Mouse (Mus musculus) heart, adult 11 months (tissue): ENCODE results near the gene Gpr152.
"Not testable (repeated sequence)": the region's sequence is repeated elsewhere in the genome, so short reads cannot be mapped to it uniquely, and the experiment has no call there.

Source experiments
- DNase-seq: peaks from one replicate; pipeline ENCODE4 v3.0.0; 2022

Gpr152 gene

DNA sequence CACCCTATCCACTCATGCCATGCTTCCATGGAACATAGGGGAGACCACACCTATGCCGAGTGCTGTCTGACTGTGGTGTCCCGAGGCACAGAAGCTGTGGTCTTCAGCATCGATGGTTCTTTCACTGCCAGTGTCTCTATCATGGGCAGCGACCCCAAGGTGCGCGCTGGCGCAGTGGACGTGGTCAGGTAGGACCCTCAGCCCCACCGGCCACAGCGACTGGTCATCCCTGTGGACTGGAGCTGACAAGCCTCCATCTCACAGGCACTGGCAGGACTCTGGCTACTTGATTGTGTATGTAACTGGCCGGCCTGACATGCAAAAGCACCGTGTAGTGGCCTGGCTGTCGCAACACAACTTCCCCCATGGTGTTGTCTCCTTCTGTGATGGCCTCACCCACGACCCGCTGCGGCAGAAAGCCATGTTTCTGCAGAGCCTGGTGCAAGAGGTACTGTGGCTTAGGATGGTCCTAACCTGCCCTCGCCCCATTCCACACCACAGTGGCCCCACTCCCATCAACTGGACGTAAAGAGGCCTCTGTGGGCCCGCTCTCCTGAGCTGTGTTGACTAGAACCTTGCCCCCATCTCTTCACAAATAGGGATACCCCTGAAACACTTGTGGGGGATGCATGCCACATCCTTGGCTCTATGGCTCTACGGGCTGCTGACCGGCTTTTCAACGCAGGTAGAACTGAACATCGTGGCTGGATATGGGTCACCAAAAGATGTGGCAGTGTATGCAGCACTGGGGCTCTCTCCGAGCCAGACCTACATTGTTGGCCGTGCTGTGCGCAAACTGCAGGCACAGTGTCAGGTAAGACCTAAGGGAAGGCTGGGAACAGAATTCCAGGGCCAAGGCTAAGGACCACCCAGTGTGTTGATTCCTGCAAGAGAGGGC is 27.3 kb upstream of the Gpr152 start:
- peak; percentile 93 for DNase-seq

DNA sequence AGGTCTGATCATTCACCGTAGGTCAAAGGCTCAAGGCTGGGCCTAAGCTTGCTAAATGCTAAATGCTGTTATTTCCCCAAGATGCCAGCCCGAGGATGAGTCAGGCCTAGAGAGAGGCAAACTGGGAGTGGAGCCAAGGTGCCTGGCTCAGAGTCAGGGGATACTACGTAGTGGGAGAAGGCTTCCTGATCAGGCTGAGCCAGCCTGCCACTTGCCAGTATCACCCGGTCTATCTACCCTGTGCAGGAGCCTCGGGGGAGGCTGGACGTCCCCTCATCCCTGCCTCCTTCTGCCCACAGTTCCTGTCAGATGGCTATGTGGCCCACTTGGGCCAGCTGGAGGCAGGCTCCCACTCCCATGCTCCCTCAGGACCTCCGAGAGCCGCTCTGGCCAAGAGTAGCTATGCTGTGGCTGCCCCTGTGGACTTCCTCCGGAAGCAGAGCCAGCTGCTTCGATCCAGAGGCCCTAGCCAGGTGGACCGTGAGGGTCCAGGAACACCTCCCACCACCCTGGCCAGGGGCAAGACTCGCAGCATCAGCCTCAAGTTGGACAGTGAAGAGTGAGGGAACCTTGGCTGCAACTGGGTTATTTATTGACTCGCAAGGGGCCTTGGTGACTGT is 26.3 kb upstream of the Gpr152 start:
- peak; percentile 98 for DNase-seq

DNA sequence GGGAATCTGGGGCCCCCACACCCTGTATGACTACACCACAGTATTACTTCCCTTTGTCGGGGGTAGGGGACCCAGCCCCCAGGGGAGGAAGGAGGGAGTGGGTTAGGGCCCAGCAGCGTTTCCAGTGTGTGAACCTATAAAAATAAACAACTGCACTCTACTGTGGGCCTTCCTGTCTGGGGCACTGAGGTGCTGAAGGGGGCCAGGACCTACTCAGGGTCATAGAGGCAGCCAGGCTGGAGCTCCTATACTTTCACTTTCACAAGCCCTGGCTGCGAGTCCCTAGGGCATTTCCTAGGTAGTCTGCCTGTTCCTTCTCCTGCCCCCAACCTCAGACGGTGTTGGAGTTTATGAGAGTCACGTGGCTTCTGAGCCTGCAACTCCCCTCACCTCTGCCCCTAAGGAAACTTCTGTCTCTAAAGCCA is 25.8 kb upstream of the Gpr152 start:
- DNase-seq, result peak; percentile 97

DNA sequence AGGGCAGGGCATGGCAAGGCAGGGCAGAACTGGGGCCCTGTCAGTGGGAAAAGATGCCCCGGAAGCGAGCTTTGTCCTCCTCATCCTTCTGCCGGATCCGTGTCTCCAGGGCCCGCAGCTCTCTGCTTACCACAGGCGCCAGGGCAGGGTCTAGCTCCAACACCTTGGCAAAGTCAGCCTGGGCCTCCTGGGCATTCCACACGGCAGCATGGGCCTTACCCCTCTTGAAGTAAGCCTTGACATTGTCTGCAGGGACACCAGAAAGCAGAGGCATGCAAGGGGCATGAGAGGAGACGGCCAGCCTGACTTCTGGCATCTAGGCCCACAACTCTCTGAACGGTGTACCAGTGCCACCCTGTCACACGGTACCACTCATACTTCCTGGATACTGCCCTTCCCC is 25.0 kb upstream of the Gpr152 start:
- DNase-seq, result peak; percentile 92

DNA sequence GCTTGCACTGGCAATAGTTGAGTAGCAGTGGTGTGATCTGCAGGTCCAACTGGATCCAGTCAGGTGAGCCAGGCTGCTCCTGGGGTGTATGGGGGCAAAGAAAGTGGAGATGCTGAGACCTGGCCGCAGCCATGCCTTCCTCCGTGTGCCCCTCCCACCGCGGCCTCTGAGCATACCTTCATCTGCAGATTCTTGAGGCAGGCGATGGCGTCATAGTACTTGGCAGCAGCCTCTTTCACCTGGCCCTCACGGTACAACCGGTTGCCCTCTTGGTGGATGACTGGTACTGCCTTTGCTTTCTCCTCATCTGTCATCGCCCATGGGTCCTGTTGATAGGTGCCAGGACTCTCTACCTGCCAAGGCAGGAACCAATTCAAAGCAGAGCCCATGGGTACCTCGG is 24.4 kb upstream of the Gpr152 start:
- DNase-seq, result peak; percentile 81

DNA sequence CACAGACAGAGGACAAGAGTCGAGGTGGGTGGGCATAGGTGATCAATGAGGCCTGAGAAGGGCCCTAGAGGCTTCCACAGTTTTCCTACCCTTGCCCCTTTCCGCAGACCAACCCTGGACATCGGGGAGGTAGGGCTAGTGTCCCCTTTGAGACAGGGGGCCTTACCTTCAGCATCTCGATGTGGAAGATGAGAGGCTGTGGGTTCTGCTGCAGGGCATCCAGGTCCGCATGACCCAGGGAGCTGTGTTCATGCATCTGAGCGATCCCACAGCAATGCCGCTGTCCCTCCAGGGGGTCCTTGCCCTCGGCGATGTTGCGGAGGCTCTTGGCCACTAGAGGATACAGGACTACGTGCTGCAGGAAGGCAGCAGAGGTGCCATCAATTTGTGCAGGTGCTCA is 23.8 kb upstream of the Gpr152 start:
- DNase-seq, result peak; percentile 92

DNA sequence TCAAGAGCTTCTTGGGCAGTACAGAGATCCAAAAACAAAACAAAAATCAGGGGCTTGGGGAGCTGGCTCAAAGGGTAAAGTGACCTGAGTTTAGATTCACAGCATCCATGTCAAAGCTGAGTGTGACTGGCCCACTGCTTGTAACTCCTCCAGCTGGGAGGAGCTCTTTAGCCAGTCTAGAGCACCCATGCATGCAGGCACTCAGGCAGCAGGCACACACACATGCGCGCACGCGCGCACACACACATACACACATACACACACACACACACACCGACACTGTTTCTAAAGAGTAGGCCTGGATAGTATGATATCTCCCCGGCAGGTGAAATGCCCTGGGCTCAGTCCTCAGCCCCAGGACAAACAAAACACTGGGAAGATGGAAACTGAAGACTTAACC is 22.6 kb upstream of the Gpr152 start:
- DNase-seq, result no peak

DNA sequence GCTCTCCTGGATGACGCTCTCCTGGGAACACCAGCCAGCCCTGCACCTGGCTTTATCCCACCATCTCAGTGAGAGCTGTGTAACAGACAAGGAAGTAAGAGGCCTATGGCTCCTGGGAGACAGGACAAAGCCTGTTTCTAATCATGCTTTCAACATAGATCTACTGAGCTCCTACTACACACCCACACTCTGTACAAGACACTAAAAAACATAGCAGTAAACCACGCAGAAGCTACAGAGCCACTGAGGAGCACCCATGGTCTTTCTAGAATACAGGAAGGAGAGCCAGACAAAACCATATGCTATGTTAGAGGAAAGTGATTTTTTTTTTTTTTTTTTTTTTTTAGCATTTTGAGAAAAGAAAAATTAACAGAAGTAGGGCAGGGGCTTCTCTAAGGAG is 21.2 kb upstream of the Gpr152 start:
- no peak for DNase-seq

DNA sequence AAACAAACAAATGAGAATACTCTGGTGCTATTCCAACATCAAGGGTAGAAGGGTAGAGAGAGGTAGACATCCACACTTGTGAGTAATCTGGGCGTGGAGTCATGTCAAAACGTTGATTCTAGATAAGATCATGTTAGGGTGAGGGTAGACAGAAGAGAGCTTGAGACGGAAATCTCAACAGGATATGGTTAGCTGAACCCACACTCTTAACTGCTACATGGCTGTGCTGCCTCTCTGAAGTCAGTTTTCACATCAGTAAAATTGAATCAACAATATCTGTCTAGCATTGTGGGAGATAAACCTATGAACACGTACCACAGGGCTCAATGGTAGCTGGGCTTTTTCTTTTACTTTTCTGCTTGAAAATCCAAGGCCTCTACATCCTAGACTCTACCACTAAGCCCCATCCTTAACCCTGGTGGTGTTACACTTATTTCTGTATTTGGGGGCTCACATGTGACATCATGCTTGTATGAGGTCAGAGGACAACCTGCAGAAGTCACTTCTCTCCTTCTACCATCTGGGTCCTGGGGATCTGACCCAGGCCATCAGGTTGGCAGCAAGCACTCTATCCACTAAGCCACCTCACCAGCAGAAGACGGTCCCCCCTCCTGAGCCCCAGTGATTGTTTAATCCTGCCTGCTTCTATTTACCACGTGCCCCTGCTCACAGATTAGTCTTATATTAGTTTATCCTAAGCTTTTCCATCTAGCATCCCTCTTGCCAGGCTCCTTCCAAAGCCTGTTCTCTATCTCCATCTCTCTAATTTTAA is 19.7 kb upstream of the Gpr152 start:
- DNase-seq, result no peak

DNA sequence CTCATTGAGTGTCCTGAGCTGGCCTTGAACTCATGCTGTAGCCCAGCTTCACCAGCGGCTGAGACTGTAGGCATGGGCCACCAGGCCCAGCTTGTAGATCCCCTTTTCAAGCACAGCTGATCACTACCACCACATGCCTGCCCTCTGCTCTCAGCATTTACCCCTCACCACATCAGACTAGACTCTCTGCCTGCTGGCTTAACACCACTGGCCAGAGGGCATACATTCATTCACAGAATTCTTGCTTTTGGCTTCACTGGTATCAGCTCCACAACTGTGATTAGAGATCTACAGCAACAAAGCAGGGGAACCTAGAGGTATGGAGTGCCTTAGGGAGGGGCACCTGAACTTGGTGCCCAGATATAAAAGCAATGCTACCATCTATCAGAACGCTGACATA is 19.1 kb upstream of the Gpr152 start:
- no peak for DNase-seq

DNA sequence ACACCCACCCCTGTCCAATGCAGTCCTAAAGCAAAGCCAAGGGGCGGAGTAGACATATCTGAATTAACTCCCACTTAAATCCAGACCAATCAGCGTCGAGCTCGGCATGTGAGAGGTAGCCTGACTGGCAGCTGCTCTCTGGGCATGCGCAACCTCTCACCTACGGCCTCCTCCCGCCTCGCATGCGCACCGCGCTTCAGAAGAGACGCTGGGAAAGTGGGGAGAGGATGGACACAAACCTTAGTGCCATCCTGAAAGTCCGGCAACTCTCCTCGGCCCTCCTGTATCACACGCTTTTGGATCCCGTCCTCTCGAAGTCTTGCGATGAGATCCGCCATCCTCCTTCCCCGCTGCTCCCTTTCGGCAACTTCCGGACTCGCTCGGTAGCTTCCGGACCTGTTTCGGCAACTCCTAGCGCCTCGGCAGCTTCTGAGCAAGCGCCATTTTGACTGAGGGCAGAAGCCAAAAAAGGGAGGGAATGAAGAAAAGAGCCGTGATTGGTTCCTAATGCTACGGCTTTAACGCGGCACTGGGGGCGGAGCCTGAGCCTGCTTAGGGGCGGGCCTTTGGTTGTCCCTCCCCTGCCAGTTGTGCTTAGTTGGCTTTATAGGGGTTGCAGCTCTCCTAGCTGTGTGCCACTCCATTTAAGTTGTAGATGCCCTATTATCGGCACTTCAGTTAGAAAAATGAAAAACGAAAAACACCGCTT is 18.3 kb upstream of the Gpr152 start:
- DNase-seq, result peak; percentile 100

DNA sequence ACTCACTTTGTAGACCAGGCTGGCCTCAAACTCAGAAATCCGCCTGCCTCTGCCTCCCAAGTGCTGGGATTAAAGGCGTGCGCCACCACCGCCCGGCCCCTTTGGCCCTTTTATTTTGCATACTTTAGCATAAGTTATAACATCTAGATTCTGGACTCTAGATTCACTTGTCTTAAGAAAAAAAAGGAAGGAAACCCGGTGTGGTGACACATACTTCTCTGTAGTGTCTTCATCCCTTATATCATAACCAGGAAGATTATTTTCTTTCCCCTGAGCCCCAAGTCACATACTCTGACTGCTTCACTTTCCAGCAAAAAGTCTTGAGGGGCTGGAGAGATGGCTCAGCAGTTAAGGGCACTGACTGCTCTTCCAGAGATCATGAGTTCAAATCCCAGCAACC is 17.7 kb upstream of the Gpr152 start:
- not testable (repeated sequence) for DNase-seq

DNA sequence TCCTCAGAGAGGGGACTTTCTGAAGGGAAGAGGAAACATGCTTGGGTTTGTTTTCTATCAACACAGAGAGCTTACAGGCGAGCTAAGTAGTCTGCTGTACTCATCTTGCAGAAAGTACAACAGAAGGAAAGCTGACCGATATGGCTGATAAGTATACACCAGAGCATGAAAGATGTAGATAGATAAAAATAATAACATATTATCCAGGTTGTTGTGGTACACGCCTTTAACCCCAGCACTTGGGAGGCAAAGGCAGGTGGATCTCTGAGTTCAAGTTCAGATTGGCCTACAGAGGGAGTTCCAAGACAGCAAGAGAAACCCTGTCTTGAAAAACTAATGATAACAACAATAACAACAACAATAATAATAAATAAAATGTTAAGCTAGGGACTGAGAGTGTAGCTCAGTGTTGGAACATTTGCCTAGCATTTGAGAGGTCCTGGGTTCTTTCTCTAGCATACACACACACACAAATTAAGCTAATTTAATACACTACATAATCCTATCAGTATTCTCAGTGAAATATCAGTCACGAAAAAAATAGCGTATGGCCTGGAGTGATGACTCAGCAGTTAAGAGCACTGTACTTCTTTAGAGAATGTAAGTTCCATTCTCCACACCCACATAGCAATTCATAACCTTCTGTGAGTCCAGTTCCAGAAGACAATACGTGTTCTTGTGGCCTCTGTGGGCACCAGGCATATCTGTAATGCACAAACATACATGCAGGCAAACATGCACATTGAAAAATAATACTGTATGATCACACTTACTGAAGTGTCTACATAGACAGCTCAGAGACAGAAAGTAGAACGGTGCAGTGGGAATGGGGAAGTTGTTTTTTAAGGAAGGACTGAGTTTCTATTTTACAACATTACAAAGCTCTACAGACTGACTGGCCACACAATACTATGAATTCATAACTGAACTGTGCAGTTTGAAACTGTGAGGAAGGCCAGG is 16.9 kb upstream of the Gpr152 start:
- no peak for DNase-seq

DNA sequence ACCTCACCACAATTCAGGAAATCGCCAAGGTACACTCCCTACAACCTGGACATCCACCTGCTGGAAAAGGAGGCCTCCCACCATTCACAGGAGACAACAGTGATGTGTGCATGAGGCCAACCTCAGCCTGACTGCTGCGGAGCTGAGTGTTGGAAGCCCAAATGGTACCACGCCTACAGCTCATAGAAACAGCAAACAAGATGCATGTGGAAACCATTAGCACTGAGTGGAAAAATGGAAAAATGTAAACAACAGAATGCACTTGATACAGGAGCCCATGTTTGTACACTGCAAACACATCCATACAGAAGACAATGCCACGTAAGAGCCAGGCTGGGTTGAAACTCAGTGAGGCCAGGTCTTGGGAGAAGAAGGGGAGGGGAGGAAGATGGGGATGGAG is 15.2 kb upstream of the Gpr152 start:
- no peak for DNase-seq

DNA sequence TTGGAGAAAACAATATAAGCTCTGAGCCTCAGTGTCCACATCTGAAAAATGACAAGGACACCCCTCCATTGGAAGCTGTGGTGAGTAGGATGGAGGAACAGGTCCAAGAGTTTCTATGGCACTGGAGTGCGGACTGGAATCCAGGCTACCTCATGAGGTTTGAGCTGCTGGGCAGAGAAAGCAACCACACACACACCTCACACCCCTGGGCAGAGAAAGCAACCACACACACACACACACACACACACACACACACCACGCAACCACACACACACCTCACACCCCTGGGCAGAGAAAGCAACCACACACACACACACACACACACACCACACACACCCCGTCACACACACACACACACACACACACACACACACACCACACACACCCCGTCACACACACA is 14.3 kb upstream of the Gpr152 start:
- DNase-seq, result not testable (repeated sequence)

DNA sequence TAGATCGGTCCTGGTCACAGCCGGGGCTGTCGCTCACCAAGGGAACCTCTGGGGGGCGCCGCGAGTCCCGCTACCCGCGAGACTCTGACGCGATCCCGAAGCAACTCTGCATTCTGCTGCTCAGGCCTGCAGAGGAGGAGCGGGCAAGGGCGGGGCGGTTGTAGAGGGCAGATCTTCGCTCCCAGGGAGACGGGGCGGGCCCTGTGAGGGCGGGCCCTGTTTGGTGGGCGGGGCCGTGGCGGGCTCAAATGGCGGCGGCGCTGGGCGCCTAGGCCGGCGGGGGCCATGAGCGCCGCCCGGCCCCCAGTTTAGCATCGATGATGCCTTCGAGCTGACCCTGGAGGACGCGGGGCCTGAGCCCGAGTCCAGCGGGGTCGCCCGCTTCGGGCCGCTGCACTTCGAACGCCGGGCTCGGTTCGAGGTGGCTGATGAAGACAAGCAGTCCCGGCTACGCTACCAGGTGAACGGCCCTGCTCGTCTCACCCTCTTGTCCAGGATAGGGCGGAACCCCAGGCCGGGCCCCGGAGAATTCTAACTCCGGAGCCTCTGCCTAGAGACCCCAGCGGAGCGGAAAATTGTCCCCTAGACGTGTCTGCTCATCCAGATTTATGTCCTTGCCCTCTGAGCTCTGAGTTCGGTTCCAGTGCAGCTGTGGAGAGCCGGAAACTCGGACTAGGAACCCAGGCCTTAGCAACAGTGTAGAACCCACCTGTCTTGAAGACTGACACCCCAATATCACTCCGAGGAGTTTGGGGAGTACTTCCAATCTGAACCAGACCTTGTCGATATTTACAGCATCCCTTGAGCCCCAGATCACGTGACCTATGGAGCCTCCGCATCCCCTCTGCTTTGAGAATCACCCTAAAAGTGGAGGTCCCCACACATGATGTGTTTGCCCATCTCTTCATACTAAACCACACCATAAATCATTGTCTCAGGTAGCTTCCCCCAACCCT is 13.6 kb upstream of the Gpr152 start, which contains the start of gene Aip:
TSS of gene Aip (minus strand) at position 118 of the 956 bp plus-strand sequence.
- DNase-seq, result peak; percentile 100

DNA sequence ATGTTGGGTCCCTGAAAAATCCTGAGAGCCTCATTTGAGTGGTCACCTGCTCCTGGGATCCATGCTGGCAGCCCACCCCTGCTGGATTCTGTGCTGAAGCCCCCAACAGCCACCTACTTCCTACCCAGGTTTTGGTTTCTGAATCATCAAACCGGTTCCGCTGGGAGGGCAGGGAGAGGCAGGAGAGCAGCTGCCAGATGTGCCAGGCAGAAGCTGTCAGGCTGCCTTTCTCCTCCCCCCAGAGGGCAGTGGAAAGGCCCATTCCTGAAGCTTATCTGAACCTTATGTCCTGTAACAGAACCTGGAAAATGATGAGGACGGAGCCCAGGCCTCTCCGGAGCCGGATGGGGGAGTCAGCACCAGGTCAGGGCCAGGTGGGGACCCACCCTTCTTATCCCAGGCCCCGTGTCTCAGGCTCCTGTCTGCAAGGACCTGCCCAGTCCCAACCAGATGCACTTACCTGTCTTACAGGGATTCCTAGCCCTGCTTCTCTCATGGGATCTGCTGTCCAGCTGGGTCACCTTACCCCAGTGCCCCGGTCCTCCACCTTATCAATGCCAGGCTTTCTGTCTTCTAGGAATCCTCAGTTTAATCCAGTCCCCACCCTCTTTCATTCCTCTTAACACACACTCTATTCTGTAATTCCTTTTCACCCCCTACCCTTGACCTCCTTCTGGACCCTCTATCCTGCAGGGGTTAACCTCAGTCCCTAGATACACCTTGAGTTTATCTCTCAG is 12.7 kb upstream of the Gpr152 start:
- DNase-seq, result peak; percentile 96

DNA sequence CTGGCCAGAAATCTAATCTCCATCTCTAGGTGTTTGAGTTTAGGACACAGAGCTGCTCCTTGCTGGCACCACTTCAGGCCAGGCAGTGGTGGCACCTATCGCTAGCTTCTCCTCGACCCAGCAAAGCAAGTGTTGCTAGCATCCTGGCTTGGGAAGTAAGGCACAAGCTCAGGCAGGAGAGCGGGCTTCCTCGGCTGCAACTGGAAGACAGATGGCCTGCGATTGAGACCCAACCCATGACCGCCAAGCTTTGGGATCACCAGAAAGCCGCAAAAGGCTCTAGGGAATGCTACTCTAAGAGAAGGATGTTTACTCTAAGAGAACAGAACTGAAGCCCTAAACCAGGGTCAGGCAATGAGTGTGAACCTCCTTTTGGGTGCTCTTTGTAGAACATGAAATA is 10.1 kb upstream of the Gpr152 start:
- DNase-seq, result peak; percentile 94

DNA sequence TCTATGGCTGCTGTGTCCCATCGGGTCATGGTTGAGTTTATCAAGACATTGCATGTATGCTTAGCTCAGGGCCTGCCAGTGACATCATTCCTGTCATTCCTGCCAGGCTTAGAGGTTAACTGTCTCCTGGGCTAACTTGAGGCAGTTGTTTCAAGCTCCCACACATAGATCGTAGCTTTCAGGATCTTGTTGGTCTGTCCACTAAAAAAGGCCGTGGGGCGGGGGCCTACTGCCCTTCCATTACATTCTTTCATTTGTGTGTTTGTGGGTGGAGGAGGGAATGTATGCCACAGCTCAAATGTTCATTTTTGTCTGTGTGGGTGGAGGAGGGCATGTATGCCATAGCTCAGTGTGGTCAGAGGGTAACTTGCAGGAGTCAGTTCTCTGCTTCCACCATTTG is 9.5 kb upstream of the Gpr152 start:
- no peak for DNase-seq

DNA sequence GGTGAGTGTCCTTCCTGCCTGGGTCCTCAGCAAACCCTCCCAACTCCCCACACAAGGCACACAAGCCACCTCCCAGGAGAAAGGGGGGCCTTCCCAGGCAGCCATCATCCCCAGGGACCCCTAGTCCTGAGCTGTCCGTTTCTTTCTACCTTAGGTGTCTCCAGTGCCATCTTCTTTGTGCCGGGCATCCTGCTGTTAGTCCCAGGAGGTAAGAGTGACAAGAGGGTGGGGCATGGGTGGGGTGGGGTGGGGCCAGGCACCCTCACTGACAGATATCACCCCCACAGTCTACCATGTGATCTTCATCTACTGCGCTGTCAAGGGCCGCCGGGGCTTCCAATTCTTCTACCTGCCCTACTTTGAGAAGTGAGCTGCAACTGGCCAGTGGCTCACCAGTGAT is 8.5 kb upstream of the Gpr152 start:
- no peak for DNase-seq
